Mouse (Mus musculus) heart, postnatal 0 days (tissue): ENCODE measurements at regions not wholly inside any gene's neighbourhood (a gene's known extent, or its start where the extent isn't known, plus 50 kb on each side); places are given as distances from the start of the nearest gene placed in this dataset.

Source experiments
- ATAC-seq: fragments of 200-750 bp; cut with Nextera tagmentation; 2 replicates; pipeline ENCODE4 v1.8.0; 2017; ENCODE audit warnings: low read depth, moderate number of reproducible peaks, moderate library complexity; ENCODE audit not compliant: insufficient read depth
- DNase-seq: peaks from one replicate; pipeline ENCODE4 v3.0.0-alpha.2; 2016; ENCODE audit warnings: low spot score
- H3K27ac ChIP-seq: fragments of 300-500 bp; sonication (generic); 2 replicates; pipeline ENCODE4 v1.5.1; 2014; ENCODE audit warnings: low read depth, mild to moderate bottlenecking
- H3K27me3 ChIP-seq: fragments of 300-500 bp; sonication (generic); 2 replicates; pipeline ENCODE4 v1.6.1; 2014; ENCODE audit warnings: low read length, mixed read lengths; ENCODE audit not compliant: control insufficient read depth, insufficient read depth
- H3K36me3 ChIP-seq: fragments of 300-500 bp; sonication (generic); replicated peaks from 2 replicates; pipeline ENCODE4 v1.6.1; 2014; ENCODE audit warnings: low read length, mixed read lengths; ENCODE audit not compliant: control insufficient read depth, insufficient read depth
- H3K4me1 ChIP-seq: fragments of 300-500 bp; sonication (generic); 2 replicates; pipeline ENCODE4 v1.6.1; 2014; ENCODE audit warnings: antibody characterized with exemption; ENCODE audit not compliant: control insufficient read depth, insufficient read depth
- H3K4me2 ChIP-seq: fragments of 300-500 bp; sonication (generic); 2 replicates; pipeline ENCODE4 v1.6.1; 2014; ENCODE audit warnings: low read depth, mild to moderate bottlenecking, low read length, moderate library complexity
- H3K4me3 ChIP-seq: fragments of 300-500 bp; sonication (generic); 2 replicates; pipeline ENCODE4 v1.5.1; 2014; ENCODE audit warnings: low read depth, low read length
- H3K9ac ChIP-seq: fragments of 300-500 bp; sonication (generic); replicated peaks from 2 replicates; pipeline ENCODE4 v1.6.1; 2014; ENCODE audit warnings: low read depth, low read length, mixed read lengths
- H3K9me3 ChIP-seq: fragments of 300-500 bp; sonication (generic); replicated peaks from 2 replicates; pipeline ENCODE4 v1.6.1; 2016; ENCODE audit warnings: low read length; ENCODE audit not compliant: control insufficient read depth
- CTCF ChIP-seq: IDR thresholded peaks from 2 replicates; pipeline ENCODE4 v1.5.1; 2016; ENCODE audit warnings: antibody characterized with exemption, control low read depth, low read depth
- EP300 ChIP-seq: IDR thresholded peaks from 2 replicates; pipeline ENCODE4 v1.6.1; 2016; ENCODE audit warnings: antibody characterized with exemption, low read depth
- WGBS: fragments of 180-500 bp; shearing (Covaris S2); extraction: QIAGEN DNeasy Blood & Tissue Kit; methylation state at CpG from one replicate; pipeline ENCODE4 v1.1.7; 2014; 5-methylcytosine and 5-hydroxymethylcytosine counted together

DNA sequence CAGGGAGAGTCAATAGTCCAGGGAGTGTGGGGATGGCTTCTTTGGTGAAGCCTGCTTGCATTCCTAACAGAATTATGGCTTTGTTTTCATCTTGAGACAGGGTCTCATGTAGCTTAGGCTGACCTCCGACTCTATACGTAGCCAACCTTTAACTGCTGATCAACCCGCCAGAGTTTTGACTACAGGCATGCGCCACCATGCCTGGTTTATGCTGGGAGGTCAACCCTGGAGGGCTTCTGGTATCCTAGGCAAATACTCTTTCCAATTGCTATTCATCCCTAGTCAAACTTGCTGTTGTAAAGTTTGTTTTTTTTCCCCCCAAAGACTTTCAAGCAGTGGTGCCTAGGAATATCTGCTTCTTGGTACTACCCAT is 127.3 kb upstream of the Adgrl2 start:
- Histone ChIP-seq H3K27ac (no peak overlapping the region), H3K27me3 (no peaks in the 10 kb centered on the region), H3K4me3 (no peak overlapping the region), H3K9me3 (no peaks in the 10 kb centered on the region), H3K9ac (no peak overlapping the region), H3K4me2 (no peak overlapping the region), H3K4me1 (peaks cover 26% of the 10 kb centered on the region), H3K36me3 (no peaks in the 10 kb centered on the region)
- ATAC-seq, result peak; percentile 9; the same call in 1 of the 2 replicates
- DNase-seq, result no peak
- TF ChIP-seq CTCF (no peak), EP300 (no peak)
- WGBS, result 82% methylated on average over 4 of the region's 4 CpGs

DNA sequence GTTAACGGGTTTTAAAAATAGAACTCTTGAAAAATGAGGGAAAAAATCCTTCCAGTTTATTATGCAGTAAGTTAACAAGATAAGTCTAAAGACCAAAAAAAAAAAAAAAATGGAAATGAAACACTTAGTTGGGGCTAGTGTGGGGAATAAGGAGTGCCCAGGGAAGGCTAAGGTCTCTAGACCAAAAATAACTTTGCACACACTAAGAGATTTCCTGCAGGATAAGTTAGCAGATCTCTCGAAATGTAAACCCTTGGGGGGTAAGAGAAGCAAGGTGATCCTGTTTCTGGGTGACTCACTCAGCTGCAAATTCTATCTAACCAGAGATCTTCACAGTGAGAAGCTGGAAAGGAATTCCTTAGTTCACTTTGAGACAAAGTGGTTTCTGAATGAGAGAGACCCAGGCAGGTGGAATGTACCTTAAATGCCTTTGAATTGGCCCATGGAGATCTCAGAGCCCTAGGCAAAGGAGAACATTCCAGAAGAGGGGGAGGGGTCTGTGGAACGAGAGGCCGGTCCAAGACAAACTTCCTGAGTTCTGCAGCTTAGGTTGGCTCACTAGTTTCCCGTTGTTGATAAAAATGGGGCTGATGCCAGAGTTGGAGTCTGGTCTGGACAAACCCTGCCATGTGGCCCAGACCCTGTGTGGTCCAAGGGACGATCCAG is 126.8 kb upstream of the Adgrl2 start:
- ATAC-seq (peak; percentile 77), DNase-seq (peak; percentile 59)
- Histone ChIP-seq H3K36me3 (no peaks in the 10 kb centered on the region), H3K4me2 (no peak overlapping the region), H3K27me3 (no peaks in the 10 kb centered on the region), H3K4me1 (peaks cover 26% of the 10 kb centered on the region), H3K9me3 (no peaks in the 10 kb centered on the region), H3K27ac (no peak overlapping the region), H3K4me3 (no peak overlapping the region), H3K9ac (no peak overlapping the region)
- 24% methylated on average over 6 of the region's 6 CpGs for WGBS
- no peak for TF ChIP-seq EP300

DNA sequence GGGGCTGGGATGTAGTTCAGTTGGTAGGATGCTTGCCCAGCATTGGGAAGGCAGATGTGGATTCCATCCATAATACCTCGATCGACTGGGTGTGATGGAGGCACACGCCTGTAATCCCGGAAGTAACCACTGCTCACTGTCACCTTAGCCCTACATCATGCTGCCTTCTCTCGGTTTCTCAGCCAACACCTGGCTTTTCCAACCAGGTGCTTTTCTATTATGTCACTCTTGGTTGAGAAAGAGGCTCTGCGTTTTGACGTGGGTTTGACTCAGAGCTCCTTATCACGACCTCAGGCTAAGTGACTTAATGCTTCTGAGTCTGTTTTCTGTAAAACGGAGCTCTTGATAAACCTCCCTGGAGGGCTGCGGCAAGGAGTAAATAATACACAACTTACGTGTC is 126.2 kb upstream of the Adgrl2 start:
- Histone ChIP-seq H3K27me3 (no peaks in the 10 kb centered on the region), H3K27ac (no peak overlapping the region), H3K4me3 (no peak overlapping the region), H3K9ac (no peak overlapping the region), H3K36me3 (no peaks in the 10 kb centered on the region), H3K4me1 (peaks cover 30% of the 10 kb centered on the region), H3K9me3 (no peaks in the 10 kb centered on the region), H3K4me2 (no peak overlapping the region)
- WGBS, result 57% methylated on average over 11 of the region's 11 CpGs
- no peak for ATAC-seq
- DNase-seq, result no peak
- TF ChIP-seq CTCF (no peak), EP300 (no peak)

DNA sequence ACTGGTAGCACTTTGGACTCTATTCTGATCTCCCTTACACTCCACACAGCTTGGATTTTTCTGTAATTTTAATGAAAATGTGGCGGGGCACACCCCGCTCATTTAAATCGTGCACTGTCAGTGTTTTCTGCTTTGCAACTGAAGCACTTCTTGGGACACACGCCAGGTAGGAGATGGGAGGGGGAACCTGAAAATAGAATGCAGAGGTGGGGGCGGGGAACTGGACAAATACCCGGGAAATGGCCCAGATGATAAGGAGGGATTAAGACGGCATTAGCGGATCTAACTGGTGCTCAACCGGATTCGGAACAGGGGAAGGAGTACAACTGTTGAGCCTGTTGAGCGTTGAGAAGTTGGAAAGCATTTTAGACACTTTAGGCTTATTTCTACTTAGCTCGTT is 125.5 kb upstream of the Adgrl2 start:
- DNase-seq, result no peak
- 22% methylated on average over 12 of the region's 12 CpGs for WGBS
- H3K36me3 ChIP-seq, result no peaks in the 10 kb centered on the region
- H3K27me3 ChIP-seq, result no peaks in the 10 kb centered on the region
- 0 out of 2 replicates have a peak overlapping the region, but pooled peaks have one; percentile 11 for H3K9ac ChIP-seq
- peaks cover 37% of the 10 kb centered on the region for H3K4me1 ChIP-seq
- no peaks in the 10 kb centered on the region for H3K9me3 ChIP-seq
- TF ChIP-seq EP300, result no peak
- no peak for TF ChIP-seq CTCF
- peak overlapping the region; percentile 15; the same call in 1 of the 2 replicates for H3K4me3 ChIP-seq
- H3K27ac ChIP-seq, result no peak overlapping the region
- H3K4me2 ChIP-seq, result peak overlapping the region; percentile 54
- ATAC-seq, result no peak

DNA sequence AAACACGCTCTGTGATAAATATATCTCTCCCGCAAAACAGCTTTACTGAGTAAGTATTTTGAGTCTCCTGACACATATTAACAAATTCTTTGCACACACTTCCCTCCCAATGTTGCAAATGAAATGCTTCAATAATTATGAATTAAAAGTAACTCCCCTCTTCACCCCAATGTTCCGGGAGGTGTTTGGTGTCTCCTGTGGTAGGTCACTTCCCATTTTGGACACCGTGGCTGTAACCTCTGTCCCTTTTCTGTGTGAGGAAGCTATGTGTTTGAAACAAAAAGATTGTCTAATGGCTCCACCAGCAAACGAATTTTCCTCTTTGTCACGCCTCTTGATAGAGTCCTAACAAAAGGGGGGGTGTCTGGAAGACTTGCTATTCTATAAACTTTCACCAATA is 122.5 kb upstream of the Adgrl2 start:
- Histone ChIP-seq H3K27ac (no peak overlapping the region), H3K4me3 (no peak overlapping the region), H3K9ac (no peak overlapping the region), H3K27me3 (no peaks in the 10 kb centered on the region), H3K4me2 (no peak overlapping the region), H3K4me1 (peaks cover 48% of the 10 kb centered on the region), H3K36me3 (no peaks in the 10 kb centered on the region), H3K9me3 (no peaks in the 10 kb centered on the region)
- TF ChIP-seq CTCF (no peak), EP300 (no peak)
- DNase-seq (no peak), ATAC-seq (no peak)
- WGBS, result 85% methylated on average over 6 of the region's 6 CpGs
